10 mouse cellular contexts compared by ENCODE assay signal in genomic region chr7:127137262-127138017, GRCm38 (mm10). TPM values are rescaled to one million over a fixed set of nuclear protein-coding genes. Genes with fewer than 3 reads are reported as not detected.
DNase-seq lines count a peak whose midpoint lies in the region; ATAC-seq and TF ChIP-seq lines count a peak whose summit lies in the region.
"Had no signal": no experiment of that assay in that cellular context is flagged by ENCODE, and none has a peak within 500 bp of the region (broad histone marks: within the 10 kb centered on the region; RNA-seq: fewer than 3 reads in every experiment).

Spn (minus strand) TSS chr7:127137823.

- dilution Hi-C loops in CH12.LX (cut with MboI; ENCODE audit: extremely low pct_ligation_motif_present, extremely low pct_unique_long_range_greater_than_20kb, low sequenced_read_pairs), result no loop called here

- peaks cover 25 to 30% of the 10 kb centered on the region in 2 experiments for H3K4me1 ChIP-seq in CH12.LX (ENCODE audit: control insufficient read depth in 1 of 2, insufficient read depth in 2 of 2)
- H3K4me1 ChIP-seq in megakaryocyte, embryonic 14.5 days, result peaks cover 75% of the 10 kb centered on the region
- H3K4me1 ChIP-seq: lung, embryonic 15.5 days had no signal

- no peak for TF ChIP-seq RAD21 in CH12.LX (IDR thresholded peaks at IDR 0.05; ENCODE audit: low read depth, low read length)

- in situ Hi-C loops in CH12.LX (cut with MboI; ENCODE audit: low pct_ligation_motif_present, low pct_unique_long_range_greater_than_20kb, low sequenced_read_pairs), result loop anchor here (5.0 kb wide), 1 partner anchor 50 kb away; no protein-coding TSS in a partner anchor

- peak within 1 kb of the TSS in 2 of 3 experiments; percentile 4 to 28 for H3K4me3 ChIP-seq in CH12.LX (replicated peaks in 1 of 3; ENCODE audit: low read depth in 2 of 3, low read length in 2 of 3, poor library complexity in 1 of 3)
- peak within 1 kb of the TSS; percentile 91 for H3K4me3 ChIP-seq in megakaryocyte, embryonic 14.5 days (replicated peaks)
- H3K4me3 ChIP-seq: lung, embryonic 15.5 days had no signal

- no peak within 1 kb of the TSS for H3K4me2 ChIP-seq in CH12.LX (ENCODE audit: insufficient read depth, low read depth, poor library complexity, severe bottlenecking)
- H3K4me2 ChIP-seq: lung, embryonic 15.5 days had no signal

- H3K36me3 ChIP-seq in CH12.LX (replicated peaks in 1 of 2; ENCODE audit: control insufficient read depth in 1 of 2, insufficient read depth in 1 of 2, low read length in 1 of 2), result peaks cover 0 to 3% of the 10 kb centered on the region in 2 experiments
- H3K36me3 ChIP-seq in megakaryocyte, embryonic 14.5 days (replicated peaks; ENCODE audit: low read length), result peaks cover 37% of the 10 kb centered on the region
- H3K36me3 ChIP-seq: lung, embryonic 15.5 days had no signal

- TF ChIP-seq CTCF in CH12.LX (conservative IDR thresholded peaks at IDR 0.05 in 1 of 2, IDR thresholded peaks at IDR 0.05 in 1 of 2; ENCODE audit: low read depth in 2 of 2, low read length in 2 of 2), result no peak

- H3K79me2 ChIP-seq in CH12.LX (replicated peaks; ENCODE audit: control insufficient read depth, extremely low read depth, insufficient read depth, poor library complexity, severe bottlenecking), result no peaks in the 10 kb centered on the region

- 0 out of 2 replicates have a peak, but pooled peaks have one; percentile 29 for TF ChIP-seq POLR2A in CH12.LX (IDR thresholded peaks at IDR 0.05; ENCODE audit: low read depth, low read length)

- H3K9me3 ChIP-seq in CH12.LX (replicated peaks; ENCODE audit: low read length), result no peaks in the 10 kb centered on the region
- H3K9me3 ChIP-seq in megakaryocyte, embryonic 14.5 days, result no peaks in the 10 kb centered on the region
- H3K9me3 ChIP-seq: lung, embryonic 15.5 days had no signal

- no peaks in the 10 kb centered on the region for H3K27me3 ChIP-seq in CH12.LX (replicated peaks)
- H3K27me3 ChIP-seq in megakaryocyte, embryonic 14.5 days (replicated peaks), result no peaks in the 10 kb centered on the region
- H3K27me3 ChIP-seq: lung, embryonic 15.5 days had no signal

- H3K9ac ChIP-seq in CH12.LX (ENCODE audit: insufficient read depth, low read depth), result no peak within 1 kb of the TSS
- H3K9ac ChIP-seq: forebrain, postnatal 0 days; lung, embryonic 15.5 days had no signal

- TF ChIP-seq EP300 in CH12.LX (IDR thresholded peaks at IDR 0.05; ENCODE audit: low read length), result peak; percentile 40; the same call in 1 of the 2 replicates

- no peak within 1 kb of the TSS for H3K27ac ChIP-seq in CH12.LX (ENCODE audit: insufficient read depth, low read depth)
- H3K27ac ChIP-seq: lung, embryonic 15.5 days had no signal

- intact Hi-C loops in gastrocnemius, postnatal 14 days (cut with DNase I; ENCODE audit: low total_unique reads), result no loop called here

- peak; percentile 68 for ATAC-seq in common myeloid progenitor, adult 5-6 weeks (replicated peaks; ENCODE audit: low read depth, poor library complexity, severe bottlenecking)
- ATAC-seq: forebrain, postnatal 0 days had no signal

- no peak for DNase-seq in CH12.LX (ENCODE audit: extremely low read depth)
- DNase-seq in thymus, adult 18-20 months, result peak; percentile 66 to 81
- DNase-seq in urinary bladder, postnatal 25 days (ENCODE audit: low spot score), result no peak
- DNase-seq in gastrocnemius, postnatal 14 days, result no peak
- no peak for DNase-seq in right cerebral cortex, adult 18-20 months
- DNase-seq: cerebellum, adult 9-11 months; forebrain, postnatal 0 days had no signal

TF ChIP-seq in CH12.LX, 34 proteins besides CTCF, POLR2A, EP300 and RAD21:
- peak; percentile 58 for TF ChIP-seq ZNF384 (IDR thresholded peaks at IDR 0.05; ENCODE audit: low read depth, low read length)
- TF ChIP-seq MAX (IDR thresholded peaks at IDR 0.05; ENCODE audit: low read length), result no peak

RNA-seq across cellular contexts. Expression of gene Spn, which starts in this region (rescaled TPM):
- 14.4 and 16.3 TPM in 2 replicates for total RNA-seq in CH12.LX (2012; rRNA removed)
- total RNA-seq in CH12.LX (2014; rRNA removed), result 2.4 and 2.6 TPM in 2 replicates
- polyA plus RNA-seq in CH12.LX (2012; ENCODE audit: insufficient read length, low read depth), result 3.3 and 3.6 TPM in 2 replicates
- 278 and 335 TPM in 2 replicates for total RNA-seq in common myeloid progenitor, adult 5-6 weeks (2017)
- polyA plus RNA-seq in megakaryocyte, embryonic 14.5 days (2012; ENCODE audit: insufficient read depth, low replicate concordance), result 2.2 and 17.4 TPM in 2 replicates
- under 1 TPM; 0.24 to 0.27 TPM for total RNA-seq in gastrocnemius, postnatal 14 days (2021)

Comparison
In these comparisons a context has a peak if more than half of its experiments do, and no peak if none do; other contexts are left out.
1. RNA of gene Spn (total RNA-seq): 278 to 335 TPM in common myeloid progenitor, adult 5-6 weeks; 2.4 to 16.3 TPM in CH12.LX and 0.24 to 0.27 TPM in gastrocnemius, postnatal 14 days; every median in the first group is over 10 times any median in the second.
2. DNase-seq: peak in thymus, adult 18-20 months (2 of 2); none in CH12.LX (single experiment), urinary bladder, postnatal 25 days (single experiment), gastrocnemius, postnatal 14 days (single experiment) and right cerebral cortex, adult 18-20 months (single experiment).